In the genomic region with DNA sequence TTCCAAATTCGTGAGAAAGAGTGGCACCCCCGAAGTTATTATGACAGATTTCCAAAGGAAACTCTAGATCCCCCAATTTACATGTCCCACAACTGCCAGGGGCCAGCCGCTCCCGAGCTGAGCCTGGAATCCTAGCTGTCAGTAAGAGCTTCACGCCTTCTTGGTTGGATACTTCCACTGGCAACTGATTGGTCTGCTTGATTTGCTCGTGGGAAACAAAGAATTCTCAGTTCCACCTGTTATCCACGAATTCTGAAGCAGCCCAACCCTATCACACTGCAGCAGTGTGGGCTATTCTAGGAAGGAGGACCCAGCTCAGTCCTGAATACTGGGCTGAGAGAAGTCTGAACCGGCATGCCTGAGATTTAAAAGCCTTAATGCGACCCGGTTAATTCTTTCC, we compare ENCODE assay signal across 13 mouse cellular contexts. TPM values are rescaled to one million over a fixed set of nuclear protein-coding genes. Genes with fewer than 3 reads are reported as not detected.
DNase-seq lines count a peak whose midpoint lies in the region; ATAC-seq lines count a peak whose summit lies in the region.
"Had no signal": no experiment of that assay in that cellular context is flagged by ENCODE, and none has a peak within 500 bp of the region (broad histone marks: within the 10 kb centered on the region; RNA-seq: fewer than 3 reads in every experiment).

No protein-coding gene starts in this region.

- ATAC-seq in limb, embryonic 11.5 days (ENCODE audit: insufficient number of reproducible peaks, low FRiP score, low TSS enrichment, low read depth): no peak
- no peak for ATAC-seq in hindbrain, embryonic 16.5 days

- H3K9me3 ChIP-seq in limb, embryonic 11.5 days (ENCODE audit: control insufficient read depth, low read length): no peaks in the 10 kb centered on the region
- no peaks in the 10 kb centered on the region; the same call in 1 of the 2 replicates for H3K9me3 ChIP-seq in limb, embryonic 10.5 days (replicated peaks)
- no peaks in the 10 kb centered on the region for H3K9me3 ChIP-seq in hindbrain, embryonic 16.5 days (ENCODE audit: control insufficient read depth, low read length)
- H3K9me3 ChIP-seq: embryonic facial prominence, embryonic 13.5 days had no signal

- no peaks in the 10 kb centered on the region for H3K36me3 ChIP-seq in limb, embryonic 11.5 days (ENCODE audit: control insufficient read depth, insufficient read depth, low read length)
- H3K36me3 ChIP-seq in limb, embryonic 10.5 days: peaks cover 4% of the 10 kb centered on the region; the same call in 1 of the 2 replicates
- H3K36me3 ChIP-seq in hindbrain, embryonic 16.5 days (ENCODE audit: control insufficient read depth, insufficient read depth, low read length): no peaks in the 10 kb centered on the region
- H3K36me3 ChIP-seq: embryonic facial prominence, embryonic 13.5 days had no signal

- WGBS in limb, embryonic 11.5 days: 46% methylated on average over 10 of the region's 10 CpGs
- WGBS in limb, embryonic 10.5 days: 48% methylated on average over 10 of the region's 10 CpGs
- WGBS in hindbrain, embryonic 16.5 days: 25% methylated on average over 10 of the region's 10 CpGs

- H3K4me3 ChIP-seq in limb, embryonic 11.5 days (ENCODE audit: low read depth, low read length): no peak overlapping the region
- no peak overlapping the region for H3K4me3 ChIP-seq in limb, embryonic 10.5 days
- peak overlapping the region; percentile 85 for H3K4me3 ChIP-seq in hindbrain, embryonic 16.5 days (ENCODE audit: low read length)

- 0 out of 2 replicates have a peak, but pooled peaks cover 2% of the 10 kb centered on the region for H3K4me1 ChIP-seq in limb, embryonic 11.5 days (ENCODE audit: control insufficient read depth, insufficient read depth, low read length)
- peaks cover 19% of the 10 kb centered on the region for H3K4me1 ChIP-seq in limb, embryonic 10.5 days
- peaks cover 41% of the 10 kb centered on the region for H3K4me1 ChIP-seq in hindbrain, embryonic 16.5 days (ENCODE audit: control insufficient read depth, insufficient read depth, low read depth, low read length)

- H3K4me2 ChIP-seq in limb, embryonic 11.5 days (ENCODE audit: low read depth, severe bottlenecking): no peak overlapping the region
- peak overlapping the region; percentile 64 for H3K4me2 ChIP-seq in hindbrain, embryonic 16.5 days (ENCODE audit: low read length)

- H3K9ac ChIP-seq in limb, embryonic 11.5 days (ENCODE audit: low read length): no peak overlapping the region
- peak overlapping the region; percentile 15 for H3K9ac ChIP-seq in hindbrain, embryonic 16.5 days (ENCODE audit: low read depth, low read length)
- H3K9ac ChIP-seq: embryonic facial prominence, embryonic 13.5 days had no signal

- DNase-seq in cerebellum, postnatal 14 days: peak; percentile 27 to 41
- DNase-seq in cerebellum, adult 11 months: no peak
- DNase-seq in limb, embryonic 11.5 days (ENCODE audit: low spot score): peak; percentile 23
- no peak for DNase-seq in limb, embryonic 10.5 days (ENCODE audit: low spot score)
- peak; percentile 51 for DNase-seq in retina, postnatal 1 day
- no peak for DNase-seq in adipocyte (ENCODE audit: low spot score)
- no peak for DNase-seq in urinary bladder, postnatal 36 days (ENCODE audit: low spot score in 2 of 2)
- DNase-seq: kidney, postnatal 4 days; lung, postnatal 4 days had no signal

- H3K27ac ChIP-seq in limb, embryonic 11.5 days (replicated peaks; ENCODE audit: low read depth, low read length): no peak overlapping the region
- no peak overlapping the region for H3K27ac ChIP-seq in limb, embryonic 10.5 days
- H3K27ac ChIP-seq in hindbrain, embryonic 16.5 days (ENCODE audit: low read depth, low read length): no peak overlapping the region; the same call in 1 of the 2 replicates
- H3K27ac ChIP-seq: embryonic facial prominence, embryonic 13.5 days had no signal

- peaks cover 19% of the 10 kb centered on the region; the same call in 1 of the 2 replicates for H3K27me3 ChIP-seq in limb, embryonic 11.5 days (ENCODE audit: control insufficient read depth, insufficient read depth, low read length)
- peaks cover 58% of the 10 kb centered on the region for H3K27me3 ChIP-seq in limb, embryonic 10.5 days (ENCODE audit: low read depth, poor library complexity, severe bottlenecking)
- no peaks in the 10 kb centered on the region for H3K27me3 ChIP-seq in hindbrain, embryonic 16.5 days (replicated peaks; ENCODE audit: control insufficient read depth, insufficient read depth, low read length)

RNA-seq across cellular contexts. Expression of gene Gm13090, which starts 17.1 kb away (rescaled TPM):
- 0.21 TPM in 1 of 2 replicates, not detected in the other for polyA plus RNA-seq in limb, embryonic 11.5 days (2014; fragmentation: Nextera tagmentation; extraction: Ambion mirVana)
- not detected in 2 replicates for polyA plus RNA-seq in limb, embryonic 10.5 days (2016; fragmentation: Nextera tagmentation; extraction: Ambion mirVana)
- polyA plus RNA-seq in hindbrain, embryonic 16.5 days (2015; fragmentation: Nextera tagmentation; extraction: Ambion mirVana): not detected in 2 replicates
- polyA plus RNA-seq: embryonic facial prominence, embryonic 13.5 days; gonadal fat pad, adult 2 months; limb, embryonic 14.5 days had no signal

RNA-seq across cellular contexts. Expression of gene Vamp3, which starts 48.7 kb away (rescaled TPM):
- 87.8 and 93.6 TPM in 2 replicates for polyA plus RNA-seq in limb, embryonic 11.5 days (2014; fragmentation: Nextera tagmentation; extraction: Ambion mirVana)
- 113 and 116 TPM in 2 replicates for polyA plus RNA-seq in limb, embryonic 10.5 days (2016; fragmentation: Nextera tagmentation; extraction: Ambion mirVana)
- polyA plus RNA-seq in hindbrain, embryonic 16.5 days (2015; fragmentation: Nextera tagmentation; extraction: Ambion mirVana): 54.6 and 55.7 TPM in 2 replicates

Comparison
In these comparisons a context has a peak if more than half of its experiments do, and no peak if none do; other contexts are left out.
1. DNase-seq: peak in cerebellum, postnatal 14 days (2 of 2), limb, embryonic 11.5 days (single experiment) and retina, postnatal 1 day (single experiment); none in cerebellum, adult 11 months (single experiment), limb, embryonic 10.5 days (single experiment), adipocyte (single experiment) and urinary bladder, postnatal 36 days (0 of 2).